Mouse (Mus musculus): ENCODE measurements around the gene Ifnk. TPM values are rescaled to one million over a fixed set of nuclear protein-coding genes. Genes with fewer than 3 reads are reported as not detected.

Gene Ifnk
- polyA plus RNA-seq, 1 experiment, result not detected

DNA sequence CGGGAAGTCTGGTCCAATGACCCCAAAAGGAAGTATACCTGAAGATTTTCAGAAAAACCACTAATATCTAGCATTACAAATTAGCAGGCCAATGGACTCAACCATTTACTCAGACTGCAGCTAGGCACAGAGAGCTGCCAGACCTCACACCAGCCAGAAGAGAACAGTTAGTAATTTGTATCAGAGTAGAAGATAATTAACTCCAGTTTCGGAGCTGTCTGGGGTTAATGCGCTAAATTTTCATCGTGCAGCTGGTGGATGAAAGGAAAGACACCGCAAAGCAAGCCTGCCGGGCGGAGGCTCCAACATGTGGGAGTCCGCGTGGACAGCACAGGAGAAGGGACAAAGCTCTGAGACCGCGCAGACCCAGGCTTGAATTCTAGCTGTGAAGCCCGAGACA, 30.8 kb upstream of the Ifnk start:
- H3K4me1 ChIP-seq (ENCODE audit: control insufficient read depth, insufficient read depth, low read length), result no peaks in the 10 kb centered on the region
- H3K4me3 ChIP-seq (ENCODE audit: insufficient read depth, low read length), result no peak overlapping the region
- no peak for TF ChIP-seq POLR2A (IDR thresholded peaks at IDR 0.05; ENCODE audit: low read depth, low read length)
- no peak for TF ChIP-seq CTCF (IDR thresholded peaks at IDR 0.05; ENCODE audit: borderline replicate concordance, insufficient read depth, low read length)
- H3K27ac ChIP-seq (ENCODE audit: insufficient read depth, low read length), result no peak overlapping the region

GRCm38 (mm10) chr4:35123087-35123486, 28.8 kb upstream of the Ifnk start:
- no peak for TF ChIP-seq POLR2A (IDR thresholded peaks at IDR 0.05; ENCODE audit: low read depth, low read length)
- TF ChIP-seq CTCF (IDR thresholded peaks at IDR 0.05; ENCODE audit: borderline replicate concordance, insufficient read depth, low read length), result no peak
- Histone ChIP-seq H3K27ac (ENCODE audit: insufficient read depth, low read length) (no peak overlapping the region), H3K4me3 (ENCODE audit: insufficient read depth, low read length) (no peak overlapping the region), H3K4me1 (ENCODE audit: control insufficient read depth, insufficient read depth, low read length) (no peaks in the 10 kb centered on the region)

DNA sequence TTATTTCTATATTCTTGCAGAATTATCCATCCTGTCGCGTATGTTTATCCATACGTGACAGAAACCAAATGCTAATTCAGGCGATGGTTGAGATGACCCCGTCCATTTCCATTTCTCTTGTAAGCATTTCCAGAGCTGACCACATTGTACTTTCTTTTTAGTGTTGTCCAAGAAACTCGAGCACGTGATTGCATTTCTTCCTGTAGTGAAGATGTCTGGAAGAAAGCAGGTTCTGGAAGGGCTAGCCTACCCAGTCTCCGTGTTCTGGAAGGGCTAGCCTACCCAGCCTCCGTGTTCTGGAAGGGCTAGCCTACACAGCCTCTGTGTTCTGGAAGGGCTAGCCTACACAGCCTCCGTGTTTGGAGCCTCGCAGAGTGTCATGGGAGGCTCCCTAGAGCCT, 27.8 kb upstream of the Ifnk start:
- no peak overlapping the region for H3K27ac ChIP-seq (ENCODE audit: insufficient read depth, low read length)
- H3K4me1 ChIP-seq (ENCODE audit: control insufficient read depth, insufficient read depth, low read length), result no peaks in the 10 kb centered on the region
- no peak overlapping the region for H3K4me3 ChIP-seq (ENCODE audit: insufficient read depth, low read length)
- no peak for TF ChIP-seq CTCF (IDR thresholded peaks at IDR 0.05; ENCODE audit: borderline replicate concordance, insufficient read depth, low read length)
- TF ChIP-seq POLR2A (IDR thresholded peaks at IDR 0.05; ENCODE audit: low read depth, low read length), result no peak

DNA sequence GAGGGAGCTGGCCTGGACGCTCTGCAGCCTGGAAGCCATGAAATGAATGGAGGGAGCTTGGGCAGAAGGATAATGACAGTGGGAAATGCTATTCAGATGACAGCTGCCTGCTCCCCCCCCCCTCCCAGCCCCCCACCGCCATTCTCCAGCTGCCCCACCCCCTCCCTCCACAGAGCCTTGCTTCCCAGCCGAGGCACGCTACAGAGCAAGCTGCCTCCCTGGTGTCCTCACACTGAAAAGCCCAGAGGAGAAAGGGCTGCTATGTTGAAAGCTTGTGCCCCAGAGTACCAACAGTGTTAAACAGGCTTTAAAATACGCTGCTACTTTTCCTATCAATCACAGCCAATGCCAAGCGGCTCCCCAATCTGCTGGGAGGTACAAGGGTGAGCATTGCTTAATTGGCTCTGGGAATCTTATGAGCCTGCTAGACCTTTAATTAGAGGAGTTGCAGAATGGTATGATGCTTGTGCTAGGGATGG, 26.5 kb upstream of the Ifnk start:
- no peak overlapping the region for H3K27ac ChIP-seq (ENCODE audit: insufficient read depth, low read length)
- TF ChIP-seq CTCF (IDR thresholded peaks at IDR 0.05; ENCODE audit: borderline replicate concordance, insufficient read depth, low read length) (no peak), POLR2A (IDR thresholded peaks at IDR 0.05; ENCODE audit: low read depth, low read length) (no peak)
- H3K4me1 ChIP-seq (ENCODE audit: control insufficient read depth, insufficient read depth, low read length), result no peaks in the 10 kb centered on the region

GRCm38 (mm10) chr4:35126776-35127175, 25.1 kb upstream of the Ifnk start:
- H3K4me1 ChIP-seq (ENCODE audit: control insufficient read depth, insufficient read depth, low read length), result no peaks in the 10 kb centered on the region
- TF ChIP-seq CTCF (IDR thresholded peaks at IDR 0.05; ENCODE audit: borderline replicate concordance, insufficient read depth, low read length) (no peak), POLR2A (IDR thresholded peaks at IDR 0.05; ENCODE audit: low read depth, low read length) (no peak)
- no peak overlapping the region for H3K4me3 ChIP-seq (ENCODE audit: insufficient read depth, low read length)
- H3K27ac ChIP-seq (ENCODE audit: insufficient read depth, low read length), result no peak overlapping the region

More for the DNA sequence above, 26.5 kb upstream of the Ifnk start:
- H3K4me3 ChIP-seq (ENCODE audit: insufficient read depth, low read length), result no peak overlapping the region

DNA sequence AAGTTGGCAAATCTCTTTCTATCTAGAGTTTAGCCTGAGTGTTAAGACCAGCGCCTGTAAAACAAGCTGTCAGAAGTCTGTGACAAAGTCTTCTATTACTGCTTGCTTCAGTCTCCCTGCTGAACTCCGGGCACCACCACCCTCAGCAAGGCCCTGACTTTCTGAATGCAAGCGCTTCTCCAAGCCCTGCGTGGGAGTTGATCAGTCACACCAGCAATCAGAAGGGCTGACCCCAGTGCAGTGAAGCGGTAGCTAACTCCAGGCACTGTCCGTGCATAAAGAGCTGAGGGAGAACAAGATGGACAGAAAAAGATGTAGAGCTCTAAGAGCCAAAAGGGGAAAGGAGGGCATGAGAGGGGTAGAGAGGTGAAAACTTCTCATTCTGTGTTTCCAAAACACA, 24.1 kb upstream of the Ifnk start:
- no peak overlapping the region for H3K4me3 ChIP-seq (ENCODE audit: insufficient read depth, low read length)
- TF ChIP-seq CTCF (IDR thresholded peaks at IDR 0.05; ENCODE audit: borderline replicate concordance, insufficient read depth, low read length) (no peak), POLR2A (IDR thresholded peaks at IDR 0.05; ENCODE audit: low read depth, low read length) (no peak)

GRCm38 (mm10) chr4:35130411-35130948, 21.4 kb upstream of the Ifnk start:
- TF ChIP-seq CTCF (IDR thresholded peaks at IDR 0.05; ENCODE audit: borderline replicate concordance, insufficient read depth, low read length) (no peak), POLR2A (IDR thresholded peaks at IDR 0.05; ENCODE audit: low read depth, low read length) (no peak)
- H3K4me3 ChIP-seq (ENCODE audit: insufficient read depth, low read length), result no peak overlapping the region
- H3K27ac ChIP-seq (ENCODE audit: insufficient read depth, low read length), result no peak overlapping the region
- H3K4me1 ChIP-seq (ENCODE audit: control insufficient read depth, insufficient read depth, low read length), result no peaks in the 10 kb centered on the region

More for the DNA sequence above, 24.1 kb upstream of the Ifnk start:
- H3K27ac ChIP-seq (ENCODE audit: insufficient read depth, low read length), result no peak overlapping the region
- no peaks in the 10 kb centered on the region for H3K4me1 ChIP-seq (ENCODE audit: control insufficient read depth, insufficient read depth, low read length)

GRCm38 (mm10) chr4:35131592-35131991, 20.3 kb upstream of the Ifnk start:
- Histone ChIP-seq H3K27ac (ENCODE audit: insufficient read depth, low read length) (no peak overlapping the region), H3K4me1 (ENCODE audit: control insufficient read depth, insufficient read depth, low read length) (no peaks in the 10 kb centered on the region), H3K4me3 (ENCODE audit: insufficient read depth, low read length) (no peak overlapping the region)
- TF ChIP-seq CTCF (IDR thresholded peaks at IDR 0.05; ENCODE audit: borderline replicate concordance, insufficient read depth, low read length) (no peak), POLR2A (IDR thresholded peaks at IDR 0.05; ENCODE audit: low read depth, low read length) (no peak)

- Histone ChIP-seq H3K4me3 (ENCODE audit: insufficient read depth, low read length) (no peak overlapping the region), H3K27ac (ENCODE audit: insufficient read depth, low read length) (no peak overlapping the region), H3K4me1 (ENCODE audit: control insufficient read depth, insufficient read depth, low read length) (no peaks in the 10 kb centered on the region)
- no peak for TF ChIP-seq CTCF (IDR thresholded peaks at IDR 0.05; ENCODE audit: borderline replicate concordance, insufficient read depth, low read length)
- no peak for TF ChIP-seq POLR2A (IDR thresholded peaks at IDR 0.05; ENCODE audit: low read depth, low read length)
Measured at GRCm38 (mm10) chr4:35133411-35133810, 18.4 kb upstream of the Ifnk start.

- Histone ChIP-seq H3K4me1 (ENCODE audit: control insufficient read depth, insufficient read depth, low read length) (no peaks in the 10 kb centered on the region), H3K27ac (ENCODE audit: insufficient read depth, low read length) (no peak overlapping the region), H3K4me3 (ENCODE audit: insufficient read depth, low read length) (no peak overlapping the region)
- no peak for TF ChIP-seq POLR2A (IDR thresholded peaks at IDR 0.05; ENCODE audit: low read depth, low read length)
- TF ChIP-seq CTCF (IDR thresholded peaks at IDR 0.05; ENCODE audit: borderline replicate concordance, insufficient read depth, low read length), result no peak
Measured at GRCm38 (mm10) chr4:35134846-35135611, 16.8 kb upstream of the Ifnk start.

Data from embryonic fibroblast, embryonic 13.5 days (primary cell).